ENCODE assay signal across 7 mouse cellular contexts in the genomic region with DNA sequence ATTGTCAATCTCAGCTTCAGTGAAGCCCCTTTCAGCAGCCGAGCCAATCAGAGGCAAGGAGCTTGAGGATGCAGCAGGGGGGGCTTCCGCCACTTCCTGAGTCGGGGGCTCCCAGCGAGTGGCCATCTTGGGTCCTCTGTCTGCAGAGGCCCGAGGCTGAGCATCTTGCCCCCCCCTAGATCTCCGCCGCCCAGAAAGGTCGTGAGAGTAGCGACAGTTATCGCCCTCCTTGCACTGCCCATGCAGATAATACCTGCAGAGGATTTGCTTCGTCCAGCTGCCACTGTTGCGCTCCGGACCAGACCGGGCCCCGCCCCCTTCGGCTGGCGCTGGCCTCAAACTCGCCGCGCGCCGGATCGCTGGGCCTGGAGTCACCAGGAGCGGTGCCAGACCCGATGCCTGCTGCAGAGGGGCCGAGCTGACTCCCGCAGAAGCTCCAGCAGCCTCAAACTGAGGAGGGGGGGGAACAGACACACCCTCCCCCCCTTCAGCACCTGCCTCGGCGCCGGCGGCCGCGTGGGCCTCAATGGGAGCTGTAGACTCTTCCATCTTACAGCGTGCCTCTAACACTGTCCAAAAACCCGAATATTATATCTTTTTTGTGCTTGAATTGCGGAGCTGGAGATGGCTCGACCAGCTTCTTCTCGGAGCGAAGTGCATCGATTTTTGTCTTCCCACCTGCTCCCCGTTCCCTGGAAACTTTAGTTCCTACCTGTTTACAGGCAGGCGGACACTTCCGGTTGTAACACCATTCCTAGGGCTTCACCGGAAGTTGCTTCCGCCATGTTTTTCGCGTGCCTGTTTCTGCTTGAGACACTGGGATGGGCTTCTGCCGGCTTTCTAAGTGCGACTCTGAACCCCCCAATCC. TPM values are rescaled to one million over a fixed set of nuclear protein-coding genes. Genes with fewer than 3 reads are reported as not detected.
DNase-seq lines count a peak whose midpoint lies in the region; ATAC-seq and TF ChIP-seq lines count a peak whose summit lies in the region.

A gene (minus strand): TSS at position 647 of the 868 bp plus-strand sequence.

- H3K27me3 ChIP-seq in intestine, embryonic 15.5 days (replicated peaks): no peaks in the 10 kb centered on the region
- H3K27me3 ChIP-seq in small intestine, adult 2 months (ENCODE audit: control insufficient read depth, insufficient read depth, low read length): no peaks in the 10 kb centered on the region

- TF ChIP-seq POLR2A in small intestine, adult 2 months (IDR thresholded peaks at IDR 0.05; ENCODE audit: low read depth, low read length): no peak; the same call in 1 of the 2 replicates

- no peaks in the 10 kb centered on the region for H3K9me3 ChIP-seq in intestine, embryonic 15.5 days

- peak within 1 kb of the TSS; percentile 62 for H3K9ac ChIP-seq in intestine, embryonic 15.5 days

- ATAC-seq in intestine, embryonic 15.5 days: peak; percentile 80

- H3K27ac ChIP-seq in intestine, embryonic 15.5 days: peak within 1 kb of the TSS; percentile 58; the same call in 1 of the 2 replicates
- no peak within 1 kb of the TSS for H3K27ac ChIP-seq in small intestine, adult 2 months (ENCODE audit: insufficient read depth, low read depth, low read length)

- H3K4me3 ChIP-seq in intestine, embryonic 15.5 days (replicated peaks): peak within 1 kb of the TSS; percentile 66
- peak within 1 kb of the TSS; percentile 69 for H3K4me3 ChIP-seq in small intestine, adult 2 months (ENCODE audit: low read depth, low read length)

- peak; percentile 56 for DNase-seq in adrenal gland, adult 8-10 months
- DNase-seq in embryo, embryonic 10 days (ENCODE audit: low spot score): peak; percentile 92
- peak; percentile 47 to 79 for DNase-seq in gastrocnemius, postnatal 4 days (ENCODE audit: low spot score in 2 of 2)
- DNase-seq in left cerebral cortex, postnatal 36 days (ENCODE audit: low spot score in 2 of 2): peak; percentile 27 to 30
- peak; percentile 93 for DNase-seq in mesoderm, embryonic 11.5 days (ENCODE audit: low read depth, low spot score)

- intact Hi-C loops in left cerebral cortex, postnatal 36 days (cut with DNase I): no loop called here

- 0 out of 2 replicates have a peak, but pooled peaks cover 3% of the 10 kb centered on the region for H3K4me1 ChIP-seq in intestine, embryonic 15.5 days (replicated peaks)
- no peaks in the 10 kb centered on the region; the same call in 1 of the 2 replicates for H3K4me1 ChIP-seq in small intestine, adult 2 months (ENCODE audit: control insufficient read depth, insufficient read depth, insufficient read length, low read length)

- TF ChIP-seq CTCF in small intestine, adult 2 months (IDR thresholded peaks at IDR 0.05; ENCODE audit: extremely low read depth, insufficient read length, insufficient replicate concordance, low read depth, low read length): no peak

- no peaks in the 10 kb centered on the region for H3K36me3 ChIP-seq in intestine, embryonic 15.5 days
- H3K36me3 ChIP-seq in small intestine, adult 2 months (ENCODE audit: control insufficient read depth, insufficient read depth, low read length): no peaks in the 10 kb centered on the region

- H3K4me2 ChIP-seq in intestine, embryonic 15.5 days (replicated peaks): peak within 1 kb of the TSS; percentile 73

- 19% methylated on average over 47 of the region's 49 CpGs for WGBS in intestine, embryonic 15.5 days
- WGBS in small intestine, adult 2 months: 34% methylated on average over 49 of the region's 49 CpGs

RNA-seq across cellular contexts. Expression of the gene that starts here (rescaled TPM):
- 1 to 10 TPM; 1.3 to 2.6 (median 1.8) TPM for total RNA-seq in adrenal gland, adult 8-10 months (2022)
- total RNA-seq in gastrocnemius, postnatal 4 days (2021): 1 to 10 TPM; 2.2 to 2.9 TPM
- 4.2 and 4.4 TPM in 2 replicates for polyA plus RNA-seq in intestine, embryonic 15.5 days (2015; fragmentation: Nextera tagmentation; extraction: Ambion mirVana)
- total RNA-seq in left cerebral cortex, postnatal 36 days (2021): 1 to 10 TPM in 1 of 2 experiments, under 1 TPM in 1; 1.00 to 1.4 TPM
- polyA plus RNA-seq in small intestine, adult 2 months (2012; rRNA removed): 0.06 and 0.24 TPM in 2 replicates

Comparison
In these comparisons a context has a peak if more than half of its experiments do, and no peak if none do; other contexts are left out.
1. DNase-seq: peak in every context shown above with its lines; median percentile 93 in mesoderm, embryonic 11.5 days; 92 in embryo, embryonic 10 days; 63 in gastrocnemius, postnatal 4 days; 56 in adrenal gland, adult 8-10 months; 28 in left cerebral cortex, postnatal 36 days.